Mouse (Mus musculus) left cerebral cortex, adult 2 months (tissue): ENCODE measurements at regions not wholly inside any gene's neighbourhood (a gene's known extent, or its start where the extent isn't known, plus 50 kb on each side); places are given as distances from the start of the nearest gene placed in this dataset.

Source experiments
- DNase-seq, 2 experiments: peaks; one replicate each; pipeline ENCODE4 v3.0.0; 2021 to 2022; ENCODE audit warnings: low spot score in 2 of 2, mixed read lengths in 1 of 2; ENCODE audit errors: extremely low spot score in 1 of 2
- H3K27ac ChIP-seq: fragments of 200-600 bp; 2 replicates; pipeline ENCODE4 v1.8.1; 2022
- H3K4me3 ChIP-seq: fragments of 200-600 bp; 2 replicates; pipeline ENCODE4 v1.8.1; 2022
- CTCF ChIP-seq: fragments of 200-600 bp; IDR thresholded peaks from 2 replicates; pipeline ENCODE4 v1.8.1; 2022; ENCODE audit warnings: antibody characterized with exemption, mild to moderate bottlenecking, moderate library complexity
- intact Hi-C: fragments of 180-260 bp; cut with DNase I; formaldehyde crosslinking; loops from one replicate; pipeline ENCODE4 v1.15.1; 2025

DNA sequence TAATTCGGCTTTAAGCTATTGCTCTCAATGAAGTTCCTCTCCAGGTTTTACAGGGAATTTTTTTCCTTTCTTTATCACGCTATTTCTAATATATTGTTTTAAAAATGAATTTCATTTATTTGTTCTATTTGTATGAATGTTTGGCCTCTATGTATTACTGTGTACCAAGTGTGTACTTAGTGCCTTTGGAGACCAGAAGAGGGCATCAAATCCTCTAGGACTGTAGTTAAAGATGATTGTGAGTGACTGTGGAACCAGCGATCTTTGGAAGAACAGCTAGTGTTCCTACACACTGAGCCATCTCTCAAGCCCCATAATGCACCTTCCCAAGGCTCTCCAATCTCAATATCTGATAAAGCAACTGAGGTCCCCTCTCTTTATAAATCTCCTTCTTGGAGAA lies 72.1 kb upstream of the Tnr start:
- peak; percentile 30 for TF ChIP-seq CTCF
- H3K4me3 ChIP-seq: no peak overlapping the region

DNA sequence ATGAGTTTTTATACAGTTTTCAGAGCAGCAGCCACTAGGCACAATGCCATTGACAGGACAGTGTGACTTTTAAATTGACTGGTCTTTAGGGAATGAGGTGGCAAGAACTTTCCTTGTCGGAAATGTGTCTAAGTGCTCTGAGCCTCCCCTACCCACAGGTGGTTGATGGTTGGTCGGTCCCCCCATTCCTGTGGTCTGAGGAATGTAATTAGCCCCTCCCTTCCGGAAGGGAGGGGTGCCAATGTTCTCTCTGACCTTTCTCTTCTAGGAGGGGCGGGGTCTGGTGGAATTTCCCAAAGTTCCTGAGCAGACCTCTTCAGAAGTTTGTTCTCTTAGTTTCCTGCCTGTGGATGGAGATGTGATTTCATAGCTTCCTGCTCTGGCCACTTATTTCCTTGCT lies 62.7 kb upstream of the Tnr start:
- TF ChIP-seq CTCF: no peak
- intact Hi-C loops: no loop called here
- DNase-seq: no peak
- H3K4me3 ChIP-seq: no peak overlapping the region
- H3K27ac ChIP-seq: no peak overlapping the region

More for the DNA sequence above, 72.1 kb upstream of the Tnr start:
- intact Hi-C loops: loop anchor here (1.0 kb wide), 1 partner anchor 12 kb away; no protein-coding TSS in a partner anchor
- H3K27ac ChIP-seq: no peak overlapping the region
- no peak for DNase-seq

DNA sequence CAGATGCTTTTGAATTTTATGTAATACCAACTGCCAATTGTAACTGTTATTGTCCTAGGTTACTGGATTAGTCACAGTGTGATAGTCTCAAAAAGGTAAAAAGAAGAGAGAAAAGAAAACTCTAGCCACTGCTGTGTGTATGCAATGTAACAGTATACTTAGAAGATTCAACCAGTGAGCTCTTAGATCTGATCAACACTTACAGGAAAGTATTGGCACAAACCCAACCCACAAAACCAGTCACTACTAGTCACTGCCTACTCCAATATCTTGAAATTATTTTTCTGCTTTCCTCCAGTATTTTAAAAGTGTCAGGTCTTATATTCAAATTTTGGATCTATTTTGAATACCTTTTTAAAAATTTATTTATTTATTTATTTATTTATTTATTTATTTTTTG lies 52.6 kb upstream of the Tnr start:
- no peak for DNase-seq
- TF ChIP-seq CTCF: no peak
- no peak overlapping the region for H3K27ac ChIP-seq
- no peak overlapping the region for H3K4me3 ChIP-seq
- intact Hi-C loops: no loop called here
